Mouse (Mus musculus): ENCODE data around the gene Usmg5.
"Not testable (repeated sequence)": the region's sequence is repeated elsewhere in the genome, so short reads cannot be mapped to it uniquely, and the experiment has no call there.

DNA sequence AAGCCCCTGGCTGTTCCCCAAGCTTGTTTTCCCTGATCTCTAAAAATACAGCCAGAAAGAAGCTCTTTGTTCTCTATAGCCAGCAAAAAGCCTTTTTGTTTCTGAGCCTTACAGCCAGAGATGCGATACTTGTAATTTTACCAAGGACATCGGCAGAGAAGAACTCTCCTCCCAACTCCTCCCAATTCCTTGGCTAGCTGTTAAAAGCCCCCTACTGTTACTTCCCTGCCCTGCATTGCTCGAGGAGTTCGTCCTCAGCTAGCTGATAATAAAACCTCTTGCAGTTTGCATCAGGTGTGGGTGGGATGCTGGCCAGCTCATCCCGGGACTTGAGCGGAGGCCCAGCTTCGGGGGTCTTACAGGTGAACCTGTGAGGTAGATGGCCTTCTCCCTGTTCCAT, 49.2 kb upstream of the Usmg5 start:
- not testable (repeated sequence) for TF ChIP-seq POLR2A (IDR thresholded peaks at IDR 0.05; ENCODE audit: borderline replicate concordance, extremely low read depth, low read depth, low read length); CTCF (IDR thresholded peaks at IDR 0.05; ENCODE audit: insufficient read depth, low read length)
